Mouse (Mus musculus) myocyte (in vitro differentiated cells): Measurements from ENCODE around the gene Fcnb. TPM values are rescaled to one million over a fixed set of nuclear protein-coding genes. Genes with fewer than 3 reads are reported as not detected.

Source experiments
- H3K27me3 ChIP-seq: one replicate; pipeline ENCODE4 v1.6.1; 2011; ENCODE audit not compliant: control insufficient read depth, insufficient read depth, insufficient read length
- H3K36me3 ChIP-seq: one replicate; pipeline ENCODE4 v1.6.1; 2011; ENCODE audit not compliant: control insufficient read depth, insufficient read depth
- H3K4me2 ChIP-seq: one replicate; pipeline ENCODE4 v1.6.1; 2011; ENCODE audit warnings: low read depth, control low read depth
- H3K4me3 ChIP-seq: one replicate; pipeline ENCODE4 v1.5.1; 2011; ENCODE audit warnings: mild to moderate bottlenecking, control low read depth, moderate library complexity
- H3K79me2 ChIP-seq: one replicate; pipeline ENCODE4 v1.6.1; 2011; ENCODE audit not compliant: control insufficient read depth, insufficient read depth
- H3ac ChIP-seq: one replicate; pipeline ENCODE4 v1.6.1; 2011; ENCODE audit not compliant: control insufficient read depth, insufficient read length
- CEBPB ChIP-seq: IDR thresholded peaks from 2 replicates; pipeline ENCODE4 v1.6.1; 2011; ENCODE audit warnings: mild to moderate bottlenecking, moderate library complexity; ENCODE audit not compliant: poor library complexity, insufficient read depth, severe bottlenecking
- E2F4 ChIP-seq: IDR thresholded peaks from one replicate; pipeline ENCODE4 v1.6.1; 2011; ENCODE audit warnings: mild to moderate bottlenecking, control low read depth, moderate library complexity; ENCODE audit not compliant: insufficient read depth
- MAX ChIP-seq: IDR thresholded peaks from one replicate; pipeline ENCODE4 v1.6.1; 2011; ENCODE audit warnings: low read depth, mild to moderate bottlenecking, control low read depth
- MYOD1 ChIP-seq, 3 experiments: IDR thresholded peaks; one replicate each; pipeline ENCODE4 v1.6.1; 2011; ENCODE audit warnings: control low read depth in 2 of 3, low read depth in 2 of 3, mild to moderate bottlenecking in 2 of 3, moderate library complexity in 1 of 3; ENCODE audit not compliant: insufficient read length in 2 of 3, control insufficient read depth in 1 of 3
- MYOG ChIP-seq, 3 experiments: IDR thresholded peaks; one replicate each; pipeline ENCODE4 v1.6.1; 2011; ENCODE audit warnings: control low read depth in 2 of 3, low read depth in 2 of 3, mild to moderate bottlenecking in 2 of 3; ENCODE audit not compliant: insufficient read length in 2 of 3, control insufficient read depth in 1 of 3, insufficient read depth in 1 of 3
- POLR2A ChIP-seq: IDR thresholded peaks from one replicate; pipeline ENCODE4 v1.6.1; 2011; ENCODE audit warnings: low read depth, mild to moderate bottlenecking, control low read depth, moderate library complexity; ENCODE audit not compliant: insufficient read length
- POLR2AphosphoS2 ChIP-seq: IDR thresholded peaks from one replicate; pipeline ENCODE4 v1.6.1; 2011; ENCODE audit warnings: low read depth, control low read depth; ENCODE audit not compliant: insufficient read length
- REST ChIP-seq: IDR thresholded peaks from one replicate; pipeline ENCODE4 v1.6.1; 2011; ENCODE audit warnings: mild to moderate bottlenecking, control low read depth, moderate library complexity; ENCODE audit not compliant: insufficient read depth, insufficient read length
- SRF ChIP-seq: IDR thresholded peaks from one replicate; pipeline ENCODE4 v1.6.1; 2011; ENCODE audit warnings: low read depth; ENCODE audit not compliant: control insufficient read depth, insufficient read length
- TCF12 ChIP-seq: IDR thresholded peaks from one replicate; pipeline ENCODE4 v1.6.1; 2011; ENCODE audit warnings: mild to moderate bottlenecking, control low read depth; ENCODE audit not compliant: poor library complexity, insufficient read depth, severe bottlenecking
- TCF3 ChIP-seq: IDR thresholded peaks from one replicate; pipeline ENCODE4 v1.6.1; 2011; ENCODE audit warnings: low read depth, control low read depth; ENCODE audit not compliant: insufficient read length
- USF1 ChIP-seq: IDR thresholded peaks from one replicate; pipeline ENCODE4 v1.6.1; 2011; ENCODE audit warnings: low read depth, mild to moderate bottlenecking, control low read depth, moderate library complexity
- polyA plus RNA-seq: library from polyadenylated mRNA; unstranded; fragments of >200 nt; fragmentation: generic; extraction: Trizol; gene quantifications from one replicate; pipeline ENCODE4 v1.2.1, GENCODE M21; 2012; ENCODE audit warnings: missing spikeins

The Fcnb gene
- polyA plus RNA-seq, 1 experiment, result not detected

GRCm38 (mm10) chr2:28067821-28068536 lies 16.7 kb downstream of the Fcnb start:
- TF ChIP-seq E2F4 (no peak), REST (no peak), MYOD1 (IDR thresholded peaks at IDR 0.05; ENCODE audit: control insufficient read depth in 1 of 3, insufficient read length in 2 of 3, low read depth in 2 of 3) (no peak), POLR2AphosphoS2 (no peak), MAX (no peak), MYOG (IDR thresholded peaks at IDR 0.05; ENCODE audit: control insufficient read depth in 1 of 3, insufficient read depth in 1 of 3, insufficient read length in 2 of 3, low read depth in 2 of 3) (no peak), POLR2A (no peak), TCF12 (no peak), SRF (no peak), TCF3 (no peak), USF1 (no peak), CEBPB (no peak)
- no peak overlapping the region for H3K4me3 ChIP-seq
- no peak overlapping the region for H3K4me2 ChIP-seq
- H3K27me3 ChIP-seq, result peaks cover 50% of the 10 kb centered on the region
- H3K79me2 ChIP-seq, result no peaks in the 10 kb centered on the region
- H3K36me3 ChIP-seq, result no peaks in the 10 kb centered on the region
- no peak overlapping the region for H3ac ChIP-seq

GRCm38 (mm10) chr2:28067175-28067574 lies 17.5 kb downstream of the Fcnb start:
- H3K4me2 ChIP-seq, result no peak overlapping the region
- H3K27me3 ChIP-seq, result peaks cover 50% of the 10 kb centered on the region
- no peak overlapping the region for H3ac ChIP-seq
- H3K79me2 ChIP-seq, result no peaks in the 10 kb centered on the region
- H3K36me3 ChIP-seq, result no peaks in the 10 kb centered on the region
- H3K4me3 ChIP-seq, result no peak overlapping the region
- no peak for TF ChIP-seq POLR2AphosphoS2
- TF ChIP-seq SRF, result no peak
- no peak for TF ChIP-seq TCF3
- TF ChIP-seq E2F4, result no peak
- TF ChIP-seq REST, result no peak
- TF ChIP-seq MYOD1 (IDR thresholded peaks at IDR 0.05; ENCODE audit: control insufficient read depth in 1 of 3, insufficient read length in 2 of 3, low read depth in 2 of 3), result no peak
- TF ChIP-seq USF1, result no peak
- TF ChIP-seq POLR2A, result no peak
- TF ChIP-seq CEBPB, result no peak
- no peak for TF ChIP-seq MYOG (IDR thresholded peaks at IDR 0.05; ENCODE audit: control insufficient read depth in 1 of 3, insufficient read depth in 1 of 3, insufficient read length in 2 of 3, low read depth in 2 of 3)
- TF ChIP-seq MAX, result no peak
- TF ChIP-seq TCF12, result no peak

DNA sequence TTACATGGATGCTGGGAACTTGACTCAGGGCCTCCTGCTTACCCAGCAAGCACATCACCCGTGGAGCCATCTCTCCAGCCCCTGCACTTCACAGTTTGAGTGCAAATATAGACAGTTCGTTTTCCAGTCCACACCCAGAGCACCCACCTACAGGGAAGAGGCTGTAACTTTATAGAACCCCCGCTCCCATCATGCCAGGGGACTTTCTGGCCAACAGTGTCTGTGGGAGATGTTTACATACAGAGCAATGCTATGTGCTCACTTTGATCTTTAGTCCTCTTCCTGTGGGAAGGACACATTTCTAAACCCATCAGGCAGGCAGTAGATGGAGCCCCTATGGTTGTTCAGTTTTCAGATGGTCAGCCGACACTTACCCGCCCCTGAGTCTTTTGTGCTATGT lies 18.0 kb downstream of the Fcnb start:
- no peak overlapping the region for H3K4me2 ChIP-seq
- TF ChIP-seq POLR2AphosphoS2 (no peak), MYOD1 (IDR thresholded peaks at IDR 0.05; ENCODE audit: control insufficient read depth in 1 of 3, insufficient read length in 2 of 3, low read depth in 2 of 3) (no peak), SRF (no peak), MYOG (IDR thresholded peaks at IDR 0.05; ENCODE audit: control insufficient read depth in 1 of 3, insufficient read depth in 1 of 3, insufficient read length in 2 of 3, low read depth in 2 of 3) (no peak), CEBPB (no peak), E2F4 (no peak), TCF3 (no peak), TCF12 (no peak), USF1 (no peak), MAX (no peak), POLR2A (no peak), REST (no peak)
- peaks cover 53% of the 10 kb centered on the region for H3K27me3 ChIP-seq
- H3K36me3 ChIP-seq, result no peaks in the 10 kb centered on the region
- H3K4me3 ChIP-seq, result no peak overlapping the region
- H3K79me2 ChIP-seq, result no peaks in the 10 kb centered on the region
- no peak overlapping the region for H3ac ChIP-seq

- H3K4me2 ChIP-seq, result no peak overlapping the region
- no peak for TF ChIP-seq POLR2A
- no peak for TF ChIP-seq TCF12
- H3K36me3 ChIP-seq, result no peaks in the 10 kb centered on the region
- no peaks in the 10 kb centered on the region for H3K79me2 ChIP-seq
- no peak overlapping the region for H3K4me3 ChIP-seq
- H3ac ChIP-seq, result no peak overlapping the region
- peaks cover 59% of the 10 kb centered on the region for H3K27me3 ChIP-seq
Observed at GRCm38 (mm10) chr2:28065081-28065651, 19.5 kb downstream of the Fcnb start.

- Histone ChIP-seq H3K4me2 (no peak overlapping the region), H3ac (no peak overlapping the region), H3K79me2 (no peaks in the 10 kb centered on the region), H3K4me3 (no peak overlapping the region), H3K36me3 (no peaks in the 10 kb centered on the region), H3K27me3 (peaks cover 55% of the 10 kb centered on the region)
- no peak for TF ChIP-seq CEBPB
Observed at GRCm38 (mm10) chr2:28064339-28065080, 20.2 kb downstream of the Fcnb start.
